Mouse (Mus musculus): ENCODE measurements around the gene Tecr. TPM values are rescaled to one million over a fixed set of nuclear protein-coding genes. Genes with fewer than 3 reads are reported as not detected.

The Tecr gene
- polyA plus RNA-seq, 1 experiment from 2014 or later: 497 TPM

DNA sequence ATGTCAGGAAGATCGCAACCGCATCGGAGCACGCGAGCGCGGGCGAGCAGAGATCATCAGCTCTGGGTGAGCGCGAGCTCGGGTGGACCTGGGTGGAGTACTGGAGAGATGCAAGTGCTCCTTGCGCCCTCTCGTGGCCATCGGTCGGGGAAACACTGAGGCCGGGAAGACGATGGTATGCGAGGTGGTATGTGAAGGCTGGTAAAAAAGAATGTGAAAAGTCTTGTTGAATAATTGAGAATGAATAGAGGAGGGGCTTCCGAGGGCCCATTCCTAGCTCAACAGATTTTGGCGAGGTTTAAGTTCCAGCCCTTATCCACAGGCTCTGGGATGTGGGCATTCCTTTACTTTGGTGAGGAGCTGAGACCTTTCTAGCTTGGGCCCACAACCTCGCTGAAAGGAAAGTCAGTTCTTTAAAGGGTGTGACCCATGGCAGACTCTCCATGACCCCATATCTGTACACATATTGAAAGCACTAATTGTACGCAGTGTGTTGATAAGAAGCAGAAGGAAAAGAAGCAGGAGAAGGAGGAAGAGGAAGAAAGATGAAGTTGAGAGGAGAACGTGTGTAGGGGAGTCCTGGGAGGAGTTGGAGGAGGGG, 14.7 kb upstream of the Tecr start:
- peak overlapping the region; percentile 66 for H3K4me2 ChIP-seq (ENCODE audit: low read depth, low read length)
- ATAC-seq (ENCODE audit: low read depth) (peak; percentile 93), DNase-seq (ENCODE audit: low spot score) (peak; percentile 91)
- 9% methylated on average over 23 of the region's 23 CpGs for WGBS
- H3K9ac ChIP-seq (ENCODE audit: low read depth, low read length): peak overlapping the region; percentile 46
- peak overlapping the region; percentile 36 for H3K4me3 ChIP-seq (ENCODE audit: low read depth, low read length)
- H3K4me1 ChIP-seq (ENCODE audit: control insufficient read depth, insufficient read depth, low read length): no peaks in the 10 kb centered on the region
- no peaks in the 10 kb centered on the region for H3K9me3 ChIP-seq (ENCODE audit: control insufficient read depth, low read length)
- H3K36me3 ChIP-seq (ENCODE audit: control insufficient read depth, insufficient read depth, low read length): no peaks in the 10 kb centered on the region
- no peak overlapping the region for H3K27ac ChIP-seq (replicated peaks; ENCODE audit: low read depth, low read length)
- no peaks in the 10 kb centered on the region for H3K27me3 ChIP-seq (replicated peaks; ENCODE audit: control insufficient read depth, insufficient read depth, low read length)

GRCm38 (mm10) chr8:83621691-83622388, 14.1 kb upstream of the Tecr start:
- no peaks in the 10 kb centered on the region for H3K9me3 ChIP-seq (ENCODE audit: control insufficient read depth, low read length)
- peak overlapping the region; percentile 66 for H3K4me2 ChIP-seq (ENCODE audit: low read depth, low read length)
- ATAC-seq (ENCODE audit: low read depth) (peak; percentile 23), DNase-seq (ENCODE audit: low spot score) (no peak)
- no peak overlapping the region for H3K27ac ChIP-seq (replicated peaks; ENCODE audit: low read depth, low read length)
- WGBS: 47% methylated on average over 15 of the region's 15 CpGs
- H3K4me3 ChIP-seq (ENCODE audit: low read depth, low read length): peak overlapping the region; percentile 36
- no peaks in the 10 kb centered on the region for H3K4me1 ChIP-seq (ENCODE audit: control insufficient read depth, insufficient read depth, low read length)
- H3K9ac ChIP-seq (ENCODE audit: low read depth, low read length): peak overlapping the region; percentile 46
- H3K27me3 ChIP-seq (replicated peaks; ENCODE audit: control insufficient read depth, insufficient read depth, low read length): no peaks in the 10 kb centered on the region
- no peaks in the 10 kb centered on the region for H3K36me3 ChIP-seq (ENCODE audit: control insufficient read depth, insufficient read depth, low read length)

GRCm38 (mm10) chr8:83619568-83620285, 12.0 kb upstream of the Tecr start:
- Histone ChIP-seq H3K27ac (replicated peaks; ENCODE audit: low read depth, low read length) (peak overlapping the region; percentile 46), H3K9me3 (ENCODE audit: control insufficient read depth, low read length) (no peaks in the 10 kb centered on the region), H3K4me1 (ENCODE audit: control insufficient read depth, insufficient read depth, low read length) (no peaks in the 10 kb centered on the region), H3K36me3 (ENCODE audit: control insufficient read depth, insufficient read depth, low read length) (no peaks in the 10 kb centered on the region), H3K4me3 (ENCODE audit: low read depth, low read length) (no peak overlapping the region), H3K9ac (ENCODE audit: low read depth, low read length) (no peak overlapping the region), H3K4me2 (ENCODE audit: low read depth, low read length) (no peak overlapping the region), H3K27me3 (replicated peaks; ENCODE audit: control insufficient read depth, insufficient read depth, low read length) (no peaks in the 10 kb centered on the region)
- peak; percentile 68 for ATAC-seq (ENCODE audit: low read depth)
- WGBS: 76% methylated on average over 9 of the region's 9 CpGs
- peak; percentile 87 for DNase-seq (ENCODE audit: low spot score)

DNA sequence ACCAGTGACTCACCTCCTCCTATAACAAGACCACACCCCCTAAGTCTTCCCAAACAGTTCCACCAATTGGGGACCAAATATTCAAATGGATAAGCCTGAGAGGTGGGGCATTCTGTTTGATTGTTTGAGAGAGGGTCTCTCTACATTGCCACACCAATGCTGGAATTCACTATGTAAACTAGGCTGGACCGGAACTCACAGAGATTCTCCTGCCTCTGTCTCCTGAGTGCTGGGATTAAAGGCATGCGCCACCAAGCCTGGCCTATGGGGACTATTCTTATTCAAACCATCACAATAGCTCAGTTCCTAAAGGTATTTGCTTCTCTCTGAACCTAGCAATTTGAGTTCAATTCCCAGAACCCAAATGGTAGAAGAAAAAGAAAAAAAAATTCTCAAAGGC, 10.8 kb upstream of the Tecr start:
- no peaks in the 10 kb centered on the region for H3K4me1 ChIP-seq (ENCODE audit: control insufficient read depth, insufficient read depth, low read length)
- no peak overlapping the region for H3K9ac ChIP-seq (ENCODE audit: low read depth, low read length)
- H3K27ac ChIP-seq (replicated peaks; ENCODE audit: low read depth, low read length): no peak overlapping the region
- no peaks in the 10 kb centered on the region for H3K27me3 ChIP-seq (replicated peaks; ENCODE audit: control insufficient read depth, insufficient read depth, low read length)
- H3K4me3 ChIP-seq (ENCODE audit: low read depth, low read length): no peak overlapping the region
- WGBS: 96% methylated on average over 2 of the region's 2 CpGs
- no peaks in the 10 kb centered on the region for H3K9me3 ChIP-seq (ENCODE audit: control insufficient read depth, low read length)
- DNase-seq (ENCODE audit: low spot score) (no peak), ATAC-seq (ENCODE audit: low read depth) (no peak)
- no peaks in the 10 kb centered on the region for H3K36me3 ChIP-seq (ENCODE audit: control insufficient read depth, insufficient read depth, low read length)
- H3K4me2 ChIP-seq (ENCODE audit: low read depth, low read length): no peak overlapping the region

DNA sequence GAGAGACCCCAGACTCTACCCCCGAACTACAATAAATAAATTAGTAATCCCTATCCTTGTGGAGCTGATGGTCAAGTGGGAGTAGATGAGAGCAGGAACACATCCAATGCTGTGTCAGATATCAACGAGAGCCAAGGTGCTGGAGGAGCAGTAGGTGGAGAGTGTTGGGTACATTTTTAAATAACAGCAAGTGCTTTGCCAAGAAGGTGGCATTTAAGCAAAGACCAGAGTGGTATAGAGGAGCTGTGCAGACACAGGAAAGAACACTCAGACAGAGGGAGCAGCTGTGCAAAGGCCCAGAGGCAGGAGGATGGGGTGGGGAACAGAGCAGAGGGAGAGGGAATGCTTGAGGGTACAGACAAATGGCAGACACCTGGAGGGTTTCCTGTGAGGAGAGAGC, 9.3 kb upstream of the Tecr start:
- WGBS: 88% methylated on average over 2 of the region's 2 CpGs
- no peak for DNase-seq (ENCODE audit: low spot score)

GRCm38 (mm10) chr8:83616625-83617024, 8.9 kb upstream of the Tecr start:
- ATAC-seq (ENCODE audit: low read depth) (no peak), DNase-seq (ENCODE audit: low spot score) (no peak)
- Histone ChIP-seq H3K9me3 (ENCODE audit: control insufficient read depth, low read length) (no peaks in the 10 kb centered on the region), H3K27me3 (replicated peaks; ENCODE audit: control insufficient read depth, insufficient read depth, low read length) (no peaks in the 10 kb centered on the region), H3K9ac (ENCODE audit: low read depth, low read length) (no peak overlapping the region), H3K4me3 (ENCODE audit: low read depth, low read length) (no peak overlapping the region), H3K4me1 (ENCODE audit: control insufficient read depth, insufficient read depth, low read length) (no peaks in the 10 kb centered on the region), H3K36me3 (ENCODE audit: control insufficient read depth, insufficient read depth, low read length) (peaks cover 16% of the 10 kb centered on the region), H3K27ac (replicated peaks; ENCODE audit: low read depth, low read length) (no peak overlapping the region), H3K4me2 (ENCODE audit: low read depth, low read length) (no peak overlapping the region)

More for the DNA sequence above, 9.3 kb upstream of the Tecr start:
- no peak overlapping the region for H3K4me3 ChIP-seq (ENCODE audit: low read depth, low read length)
- H3K9ac ChIP-seq (ENCODE audit: low read depth, low read length): no peak overlapping the region
- H3K9me3 ChIP-seq (ENCODE audit: control insufficient read depth, low read length): no peaks in the 10 kb centered on the region
- H3K4me2 ChIP-seq (ENCODE audit: low read depth, low read length): no peak overlapping the region
- no peaks in the 10 kb centered on the region for H3K27me3 ChIP-seq (replicated peaks; ENCODE audit: control insufficient read depth, insufficient read depth, low read length)
- no peak overlapping the region for H3K27ac ChIP-seq (replicated peaks; ENCODE audit: low read depth, low read length)
- no peaks in the 10 kb centered on the region for H3K4me1 ChIP-seq (ENCODE audit: control insufficient read depth, insufficient read depth, low read length)
- ATAC-seq (ENCODE audit: low read depth): no peak
- peaks cover 11% of the 10 kb centered on the region for H3K36me3 ChIP-seq (ENCODE audit: control insufficient read depth, insufficient read depth, low read length)

GRCm38 (mm10) chr8:83613695-83614094, 5.9 kb upstream of the Tecr start:
- Histone ChIP-seq H3K36me3 (ENCODE audit: control insufficient read depth, insufficient read depth, low read length) (peaks cover 38% of the 10 kb centered on the region), H3K4me1 (ENCODE audit: control insufficient read depth, insufficient read depth, low read length) (peaks cover 12% of the 10 kb centered on the region; the same call in 1 of the 2 replicates), H3K9me3 (ENCODE audit: control insufficient read depth, low read length) (no peaks in the 10 kb centered on the region), H3K9ac (ENCODE audit: low read depth, low read length) (no peak overlapping the region), H3K4me3 (ENCODE audit: low read depth, low read length) (no peak overlapping the region), H3K4me2 (ENCODE audit: low read depth, low read length) (no peak overlapping the region), H3K27ac (replicated peaks; ENCODE audit: low read depth, low read length) (no peak overlapping the region), H3K27me3 (replicated peaks; ENCODE audit: control insufficient read depth, insufficient read depth, low read length) (no peaks in the 10 kb centered on the region)
- ATAC-seq (ENCODE audit: low read depth) (no peak), DNase-seq (ENCODE audit: low spot score) (no peak)
- 95% methylated on average over 4 of the region's 4 CpGs for WGBS

GRCm38 (mm10) chr8:83611921-83612320, 4.2 kb upstream of the Tecr start:
- no peaks in the 10 kb centered on the region for H3K27me3 ChIP-seq (replicated peaks; ENCODE audit: control insufficient read depth, insufficient read depth, low read length)
- WGBS: 95% methylated on average over 4 of the region's 4 CpGs

More at GRCm38 (mm10) chr8:83611921-83612320, 4.2 kb upstream of the Tecr start:
- Histone ChIP-seq H3K9me3 (ENCODE audit: control insufficient read depth, low read length) (no peaks in the 10 kb centered on the region), H3K27ac (replicated peaks; ENCODE audit: low read depth, low read length) (no peak overlapping the region), H3K36me3 (ENCODE audit: control insufficient read depth, insufficient read depth, low read length) (peaks cover 38% of the 10 kb centered on the region), H3K4me1 (ENCODE audit: control insufficient read depth, insufficient read depth, low read length) (peaks cover 15% of the 10 kb centered on the region), H3K9ac (ENCODE audit: low read depth, low read length) (no peak overlapping the region), H3K4me2 (ENCODE audit: low read depth, low read length) (no peak overlapping the region), H3K4me3 (ENCODE audit: low read depth, low read length) (no peak overlapping the region)
- no peak for ATAC-seq (ENCODE audit: low read depth)
- no peak for DNase-seq (ENCODE audit: low spot score)
